Mouse (Mus musculus) hindbrain, embryonic 12.5 days (tissue): ENCODE measurements around the gene Desi2. TPM values are rescaled to one million over a fixed set of nuclear protein-coding genes. Genes with fewer than 3 reads are reported as not detected.
"Not testable (repeated sequence)": the region's sequence is repeated elsewhere in the genome, so short reads cannot be mapped to it uniquely, and the experiment has no call there.

Experiments used
- ATAC-seq: fragments of 200-750 bp; cut with Nextera tagmentation; 2 replicates; pipeline ENCODE4 v1.8.0; 2017; ENCODE audit warnings: moderate TSS enrichment; ENCODE audit not compliant: low FRiP score
- H3K27ac ChIP-seq: fragments of 300-500 bp; sonication (generic); 2 replicates; pipeline ENCODE4 v1.5.1; 2016; ENCODE audit warnings: mild to moderate bottlenecking
- H3K27me3 ChIP-seq: fragments of 300-500 bp; sonication (generic); 2 replicates; pipeline ENCODE4 v1.6.1; 2016; ENCODE audit warnings: mild to moderate bottlenecking
- H3K36me3 ChIP-seq: fragments of 300-500 bp; sonication (generic); 2 replicates; pipeline ENCODE4 v1.6.1; 2016; ENCODE audit warnings: mild to moderate bottlenecking
- H3K4me1 ChIP-seq: fragments of 300-500 bp; sonication (generic); 2 replicates; pipeline ENCODE4 v1.6.1; 2016
- H3K4me2 ChIP-seq: fragments of 300-500 bp; sonication (generic); replicated peaks from 2 replicates; pipeline ENCODE4 v1.6.1; 2016; ENCODE audit warnings: mild to moderate bottlenecking
- H3K4me3 ChIP-seq: fragments of 300-500 bp; sonication (generic); 2 replicates; pipeline ENCODE4 v1.5.1; 2016; ENCODE audit warnings: mild to moderate bottlenecking
- H3K9ac ChIP-seq: fragments of 300-500 bp; sonication (generic); 2 replicates; pipeline ENCODE4 v1.6.1; 2016; ENCODE audit warnings: mild to moderate bottlenecking, moderate library complexity
- H3K9me3 ChIP-seq: fragments of 300-500 bp; sonication (generic); replicated peaks from 2 replicates; pipeline ENCODE4 v1.6.1; 2016; ENCODE audit warnings: mild to moderate bottlenecking
- WGBS: fragments of 180-500 bp; shearing (Covaris S2); methylation state at CpG from one replicate; pipeline ENCODE4 v1.1.7; 2016; 5-methylcytosine and 5-hydroxymethylcytosine counted together
- polyA plus RNA-seq: library from polyadenylated mRNA; unstranded; fragments of >200 nt; fragmentation: Nextera tagmentation; extraction: Ambion mirVana; gene quantifications from 2 replicates; pipeline ENCODE4 v1.2.1, GENCODE M21; 2016

The Desi2 gene
- polyA plus RNA-seq, 1 experiment from 2014 or later, result 22.0 TPM

DNA sequence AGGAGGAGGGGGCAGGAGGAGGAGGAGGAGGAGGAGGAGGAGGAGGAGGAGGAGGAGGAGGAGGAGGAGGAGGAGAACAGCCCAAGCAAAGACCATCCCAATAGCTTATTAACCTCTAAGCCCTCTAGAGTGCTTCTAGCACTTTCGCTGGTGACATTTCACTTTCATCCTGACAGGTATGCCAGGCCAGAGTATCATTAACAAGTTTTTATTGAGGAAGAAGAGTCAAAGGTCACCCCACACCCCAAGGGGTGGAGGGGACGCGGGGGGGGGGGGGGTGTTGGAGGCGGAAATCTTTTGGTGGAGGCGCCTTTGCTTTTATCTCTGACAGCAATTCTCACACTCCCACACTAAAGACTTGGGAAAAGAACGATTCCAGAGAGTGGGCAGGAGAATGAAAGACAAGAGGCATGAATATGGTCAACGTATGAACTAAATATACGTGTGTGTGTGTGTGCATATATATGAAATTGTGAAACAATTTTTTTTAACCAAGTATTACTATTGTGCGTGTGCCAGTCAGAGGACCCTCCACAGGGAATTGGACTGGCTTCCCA is 88.0 kb downstream of the Desi2 start:
- Histone ChIP-seq H3K27ac (no peak overlapping the region), H3K4me1 (peaks cover 4% of the 10 kb centered on the region; the same call in 1 of the 2 replicates), H3K36me3 (no peaks in the 10 kb centered on the region), H3K4me2 (peak overlapping the region; percentile 75), H3K9me3 (no peaks in the 10 kb centered on the region), H3K4me3 (0 out of 2 replicates have a peak overlapping the region, but pooled peaks have one; percentile 57), H3K27me3 (peaks cover 10% of the 10 kb centered on the region; the same call in 1 of the 2 replicates), H3K9ac (peak overlapping the region; percentile 72; the same call in 1 of the 2 replicates)
- 0 out of 2 replicates have a peak, but pooled peaks have one; percentile 15 for ATAC-seq
- WGBS, result 46% methylated on average over 9 of the region's 9 CpGs

DNA sequence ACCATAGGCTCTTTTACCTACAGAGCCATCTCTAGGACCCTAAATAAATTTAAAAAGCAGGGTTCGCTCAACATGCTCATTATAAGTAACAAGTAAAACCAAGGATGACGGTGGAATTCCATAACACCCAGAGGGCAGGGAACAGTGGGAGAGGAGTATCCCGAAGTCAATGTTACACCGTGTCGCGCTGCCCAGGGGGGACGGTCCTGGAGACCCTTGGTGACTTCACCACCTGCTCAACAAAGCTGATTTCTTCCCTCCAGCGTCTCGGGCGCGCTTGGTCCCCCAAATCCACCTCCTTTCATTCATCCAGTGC is 88.5 kb downstream of the Desi2 start:
- H3K4me1 ChIP-seq, result peaks cover 4% of the 10 kb centered on the region; the same call in 1 of the 2 replicates
- 9% methylated on average over 11 of the region's 11 CpGs for WGBS
- peak overlapping the region; percentile 72 for H3K9ac ChIP-seq
- H3K36me3 ChIP-seq, result no peaks in the 10 kb centered on the region
- peak overlapping the region; percentile 57 for H3K4me3 ChIP-seq
- H3K9me3 ChIP-seq, result no peaks in the 10 kb centered on the region
- peaks cover 10% of the 10 kb centered on the region; the same call in 1 of the 2 replicates for H3K27me3 ChIP-seq
- peak; percentile 26; the same call in 1 of the 2 replicates for ATAC-seq
- H3K4me2 ChIP-seq, result peak overlapping the region; percentile 75
- 0 out of 2 replicates have a peak overlapping the region, but pooled peaks have one; percentile 80 for H3K27ac ChIP-seq

DNA sequence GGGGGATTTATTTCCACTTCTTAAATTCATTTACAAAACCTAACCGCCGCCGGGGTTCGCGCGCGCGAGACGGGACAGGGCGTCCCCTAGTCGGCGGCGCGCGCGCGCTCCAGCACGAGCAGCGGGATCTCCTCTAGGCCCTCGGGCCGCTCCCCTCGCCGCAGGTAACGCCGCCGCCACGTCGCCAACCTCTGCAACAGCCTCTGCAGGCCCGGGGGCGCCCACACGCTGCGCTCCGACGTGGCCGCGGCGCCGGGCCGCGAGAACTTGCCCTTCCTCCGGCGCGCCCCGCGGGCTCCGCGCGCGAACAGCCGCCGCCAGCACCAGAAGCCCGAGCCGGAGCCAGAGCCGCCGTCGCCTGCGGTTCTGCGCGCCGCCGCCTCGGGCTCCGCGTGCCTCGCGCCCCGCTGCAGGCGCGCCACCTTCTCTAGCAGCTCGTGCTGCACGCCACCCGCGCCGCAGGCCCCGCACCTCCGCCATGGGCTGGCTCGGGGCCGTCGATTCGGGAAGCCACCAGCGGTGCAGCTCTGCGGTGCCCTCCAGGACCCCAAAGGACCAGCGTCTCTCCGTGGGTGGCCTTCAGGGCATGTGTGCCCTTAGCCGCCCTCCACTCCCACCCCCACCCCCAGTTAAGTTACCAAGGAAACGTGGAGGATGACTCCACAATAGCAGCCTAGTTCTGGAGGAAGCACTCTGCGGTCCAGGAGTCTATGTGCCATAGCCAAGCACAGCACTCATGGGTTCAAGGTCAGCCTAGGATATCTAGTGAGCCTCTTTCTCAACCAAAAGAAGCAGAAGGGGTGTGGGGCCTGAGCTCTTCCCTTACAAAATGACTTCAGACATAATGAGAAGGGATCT is 89.1 kb downstream of the Desi2 start:
- no peaks in the 10 kb centered on the region for H3K9me3 ChIP-seq
- peak overlapping the region; percentile 57 for H3K4me3 ChIP-seq
- under 1% methylated on average over 78 of the region's 87 CpGs for WGBS
- ATAC-seq, result peak; percentile 90
- H3K27ac ChIP-seq, result peak overlapping the region; percentile 80
- peaks cover 10% of the 10 kb centered on the region; the same call in 1 of the 2 replicates for H3K27me3 ChIP-seq
- peak overlapping the region; percentile 75 for H3K4me2 ChIP-seq
- H3K9ac ChIP-seq, result peak overlapping the region; percentile 72
- H3K4me1 ChIP-seq, result peaks cover 4% of the 10 kb centered on the region; the same call in 1 of the 2 replicates
- H3K36me3 ChIP-seq, result no peaks in the 10 kb centered on the region

DNA sequence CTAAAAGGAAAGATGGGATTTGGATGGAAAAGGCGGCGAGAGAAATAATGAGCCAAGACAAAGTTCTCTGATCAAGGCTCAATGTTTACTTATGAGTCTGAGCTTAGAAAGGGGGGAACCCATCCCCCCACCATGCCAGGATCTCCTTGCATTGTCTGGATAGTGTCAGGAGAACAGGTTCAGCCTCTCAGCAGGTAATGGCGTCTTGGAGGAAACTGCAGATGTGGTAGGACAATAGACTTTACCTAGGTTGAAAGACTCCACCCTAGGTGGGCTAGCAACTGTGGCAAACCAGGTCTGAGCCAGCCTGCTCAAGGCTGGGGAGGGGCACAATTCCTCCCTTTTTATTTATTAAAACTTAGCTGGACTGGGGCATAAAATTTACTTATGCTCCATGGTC is 96.1 kb downstream of the Desi2 start:
- not testable (repeated sequence) for ATAC-seq, H3K4me2 ChIP-seq, H3K9me3 ChIP-seq, H3K4me1 ChIP-seq, H3K27me3 ChIP-seq, H3K9ac ChIP-seq, H3K27ac ChIP-seq, H3K4me3 ChIP-seq, H3K36me3 ChIP-seq
- WGBS, result 81% methylated on average over 3 of the region's 3 CpGs

DNA sequence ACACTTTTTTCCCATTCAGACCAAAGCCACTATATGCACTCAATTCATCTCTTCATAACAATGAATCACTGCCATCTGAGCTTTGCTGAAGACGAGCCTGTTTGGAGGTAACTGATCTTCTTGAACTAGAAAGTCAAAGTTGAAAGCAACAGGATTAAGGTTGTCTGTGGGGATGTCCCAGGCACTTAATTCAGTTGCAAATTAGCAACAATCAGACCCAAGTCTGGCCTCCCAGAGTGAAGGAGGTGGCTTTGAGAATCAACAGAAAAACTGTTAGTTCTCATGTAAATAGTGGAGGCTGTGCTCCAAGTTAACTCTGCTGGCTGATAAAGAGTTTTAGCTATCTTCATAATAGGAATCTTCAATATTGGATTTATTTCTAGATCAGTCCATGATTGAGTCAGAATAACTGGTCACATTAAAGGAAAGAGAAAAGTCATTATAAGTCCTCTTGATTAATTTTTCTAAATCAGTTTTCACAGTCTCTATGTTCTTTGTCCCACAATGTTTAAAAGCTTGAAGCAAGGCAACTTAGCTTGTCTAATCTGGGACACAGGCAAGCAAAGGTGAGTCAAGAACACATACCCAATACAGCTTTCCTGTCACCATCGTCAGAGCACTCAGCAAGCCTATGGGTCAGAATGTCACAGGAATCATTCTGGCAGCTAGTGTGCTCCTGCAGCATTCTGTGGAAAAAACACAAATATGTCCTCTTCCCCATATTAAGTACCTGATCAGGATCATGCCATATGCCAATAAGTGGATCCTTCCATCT is 96.9 kb downstream of the Desi2 start:
- ATAC-seq, result no peak
- Histone ChIP-seq H3K36me3 (no peaks in the 10 kb centered on the region), H3K27ac (no peak overlapping the region), H3K9ac (no peak overlapping the region), H3K9me3 (no peaks in the 10 kb centered on the region; the same call in 1 of the 2 replicates), H3K4me3 (no peak overlapping the region), H3K4me1 (no peaks in the 10 kb centered on the region), H3K27me3 (no peaks in the 10 kb centered on the region), H3K4me2 (no peak overlapping the region)
- 60% methylated on average over 2 of the region's 2 CpGs for WGBS

DNA sequence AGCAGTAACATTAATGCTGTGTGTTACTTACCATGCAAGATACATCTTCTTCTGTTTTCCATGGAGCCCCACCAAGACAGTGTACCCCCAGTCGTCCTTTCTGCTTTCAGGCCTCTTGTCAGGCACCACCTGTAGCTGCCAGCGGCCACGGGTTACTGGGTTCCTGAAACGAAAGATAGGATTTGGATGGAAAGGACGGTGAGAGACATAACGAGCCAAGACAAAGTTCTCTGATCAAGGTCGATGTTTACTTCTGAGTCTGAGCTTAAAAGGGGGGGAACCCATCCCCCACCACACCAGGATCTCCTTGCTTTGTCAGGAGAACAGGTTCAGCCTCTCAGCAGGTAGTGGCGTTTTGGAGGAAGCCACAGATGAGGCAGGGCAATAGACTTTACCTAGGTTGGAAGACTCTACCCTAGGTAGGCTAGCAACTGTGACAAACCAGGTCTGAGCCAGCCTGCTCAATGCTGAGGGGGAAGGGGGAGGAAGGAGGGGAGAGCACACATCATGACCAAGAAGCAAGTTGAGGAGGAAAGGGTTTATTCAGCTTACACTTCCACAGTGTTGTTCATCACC is 100.5 kb downstream of the Desi2 start:
- no peak for ATAC-seq
- no peaks in the 10 kb centered on the region for H3K36me3 ChIP-seq
- no peak overlapping the region for H3K4me3 ChIP-seq
- H3K4me2 ChIP-seq, result no peak overlapping the region
- no peak overlapping the region for H3K9ac ChIP-seq
- no peak overlapping the region for H3K27ac ChIP-seq
- no peaks in the 10 kb centered on the region for H3K27me3 ChIP-seq
- H3K9me3 ChIP-seq, result no peaks in the 10 kb centered on the region; the same call in 1 of the 2 replicates
- 59% methylated on average over 8 of the region's 8 CpGs for WGBS
- no peaks in the 10 kb centered on the region for H3K4me1 ChIP-seq

DNA sequence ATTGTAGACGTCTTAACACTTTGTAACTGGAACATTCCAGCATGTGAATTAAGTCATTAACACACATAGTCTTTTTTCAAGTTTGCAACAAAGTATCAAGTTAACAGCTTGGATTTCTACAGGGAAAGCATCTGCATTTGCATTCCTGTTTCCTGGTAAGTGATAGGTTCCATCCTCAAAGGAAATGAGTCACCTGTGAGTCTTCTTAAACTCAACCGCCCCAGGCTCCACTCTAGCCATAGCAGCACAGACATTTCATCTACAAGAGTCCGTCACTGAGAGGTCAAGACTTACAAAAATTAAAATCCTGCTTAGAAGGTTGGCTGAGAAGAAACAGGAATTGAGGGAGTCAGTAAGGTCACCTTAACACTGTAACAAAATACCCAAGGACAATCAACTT is 104.5 kb downstream of the Desi2 start:
- Histone ChIP-seq H3K9me3 (no peaks in the 10 kb centered on the region), H3K4me3 (no peak overlapping the region), H3K27me3 (no peaks in the 10 kb centered on the region), H3K4me2 (no peak overlapping the region), H3K4me1 (no peaks in the 10 kb centered on the region), H3K36me3 (no peaks in the 10 kb centered on the region), H3K9ac (no peak overlapping the region), H3K27ac (no peak overlapping the region)
- 82% methylated on average over 3 of the region's 3 CpGs for WGBS
- ATAC-seq, result no peak

DNA sequence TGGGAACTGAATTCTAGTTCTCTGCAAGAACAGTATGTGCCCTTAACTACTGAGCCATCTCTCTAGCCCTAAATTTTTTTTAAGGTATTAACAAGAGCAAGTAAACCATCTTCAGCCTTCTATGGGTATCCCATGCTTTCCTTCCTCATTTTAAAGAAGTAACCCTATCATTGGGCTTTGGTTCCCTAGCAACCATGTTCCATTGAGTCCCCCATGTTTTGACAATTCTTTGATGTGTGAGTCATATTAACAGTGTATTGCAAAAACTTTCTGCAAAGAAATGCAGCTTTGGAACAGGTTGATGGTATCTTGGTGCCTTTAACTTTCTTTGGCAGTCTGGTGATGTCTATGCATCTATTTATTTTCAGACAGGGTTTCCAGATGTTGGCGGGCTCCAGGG is 106.8 kb downstream of the Desi2 start:
- no peak overlapping the region for H3K4me3 ChIP-seq
- no peak for ATAC-seq
- 87% methylated on average over 1 of the region's 1 CpGs for WGBS

DNA sequence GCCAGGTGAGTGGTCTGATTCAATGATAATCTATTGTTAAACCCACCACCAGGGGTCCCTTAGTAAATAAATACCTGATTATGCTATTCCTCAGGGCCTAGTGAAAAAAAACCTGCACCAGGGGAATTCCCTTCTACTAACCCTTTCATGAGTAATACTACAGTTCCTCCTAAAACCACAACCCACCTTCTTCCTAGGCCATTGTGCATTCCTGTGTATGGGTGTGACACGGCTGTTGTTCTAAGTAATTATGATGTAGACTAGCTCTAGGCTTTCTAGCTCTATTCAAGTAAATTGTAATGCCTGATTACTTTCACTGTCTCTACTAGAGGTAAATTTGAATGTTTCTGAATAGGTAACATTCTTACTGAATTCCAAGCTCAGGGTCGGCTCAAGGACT is 114.0 kb downstream of the Desi2 start:
- H3K9me3 ChIP-seq, ATAC-seq, H3K4me1 ChIP-seq, H3K4me3 ChIP-seq, H3K4me2 ChIP-seq, H3K9ac ChIP-seq, H3K27ac ChIP-seq, H3K36me3 ChIP-seq, H3K27me3 ChIP-seq: not testable (repeated sequence)
- 88% methylated on average over 2 of the region's 2 CpGs for WGBS

More for the DNA sequence above, 106.8 kb downstream of the Desi2 start:
- no peak overlapping the region for H3K4me2 ChIP-seq
- no peaks in the 10 kb centered on the region for H3K36me3 ChIP-seq
- H3K27me3 ChIP-seq, result no peaks in the 10 kb centered on the region
- H3K27ac ChIP-seq, result no peak overlapping the region
- H3K9ac ChIP-seq, result no peak overlapping the region
- no peaks in the 10 kb centered on the region for H3K9me3 ChIP-seq
- H3K4me1 ChIP-seq, result no peaks in the 10 kb centered on the region

DNA sequence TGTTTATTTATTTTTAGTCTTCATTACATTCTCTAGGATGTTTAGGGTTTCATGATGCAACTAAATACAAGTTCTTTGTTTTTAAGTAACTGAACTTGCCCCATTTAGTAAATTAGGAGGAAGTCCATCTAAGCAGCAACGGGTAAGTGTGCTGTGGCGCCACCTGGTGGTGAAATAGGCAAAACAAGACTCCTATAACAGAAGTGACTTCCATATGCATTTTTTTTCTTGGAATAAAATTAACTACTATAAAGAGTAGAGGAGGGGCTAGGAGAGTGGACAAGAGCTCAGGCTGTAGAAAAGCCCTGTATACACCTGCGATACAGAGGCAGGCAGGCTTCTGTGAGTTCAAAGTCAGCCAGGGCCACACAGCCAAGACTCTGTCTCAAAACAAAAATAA is 116.2 kb downstream of the Desi2 start:
- Histone ChIP-seq H3K4me3 (no peak overlapping the region), H3K9me3 (no peaks in the 10 kb centered on the region), H3K36me3 (no peaks in the 10 kb centered on the region), H3K9ac (no peak overlapping the region), H3K27me3 (no peaks in the 10 kb centered on the region), H3K4me1 (no peaks in the 10 kb centered on the region), H3K27ac (no peak overlapping the region), H3K4me2 (no peak overlapping the region)
- WGBS, result 29% methylated on average over 3 of the region's 3 CpGs
- ATAC-seq, result no peak
